In the genomic region with DNA sequence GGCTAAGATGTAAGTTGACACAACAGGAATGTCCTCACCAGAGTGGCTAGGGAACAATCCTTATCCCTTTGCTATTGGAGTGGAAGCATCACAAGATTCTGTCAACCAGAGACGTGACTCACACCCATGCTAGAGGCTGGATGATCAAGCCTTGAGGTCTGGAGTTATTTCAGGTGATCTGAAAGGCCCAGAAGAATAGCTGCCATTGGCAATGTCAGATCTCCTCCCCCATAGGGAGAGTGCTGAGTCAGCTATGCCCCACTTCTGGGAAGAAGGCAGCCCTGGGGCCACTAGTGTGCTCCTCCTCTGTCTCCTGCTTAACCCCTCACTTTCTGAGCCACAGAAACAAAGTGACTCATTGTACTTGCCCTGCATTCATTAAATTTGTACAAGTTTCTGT, we compare ENCODE assay signal across 18 mouse cellular contexts. TPM values are rescaled to one million over a fixed set of nuclear protein-coding genes. Genes with fewer than 3 reads are reported as not detected.
DNase-seq lines count a peak whose midpoint lies in the region; ATAC-seq and TF ChIP-seq lines count a peak whose summit lies in the region.
"Had no signal": no experiment of that assay in that cellular context is flagged by ENCODE, and none has a peak within 500 bp of the region (broad histone marks: within the 10 kb centered on the region; RNA-seq: fewer than 3 reads in every experiment).

No protein-coding gene starts in this region.

- H3K27ac ChIP-seq in lung, embryonic 15.5 days, result no peak overlapping the region
- no peak overlapping the region for H3K27ac ChIP-seq in ES-E14 (ENCODE audit: insufficient read depth, low read depth, low read length, poor library complexity, severe bottlenecking)
- H3K27ac ChIP-seq: heart, embryonic 15.5 days; hindbrain, embryonic 12.5 days; neural tube, embryonic 12.5 days had no signal

- no peak overlapping the region for H3K9ac ChIP-seq in lung, embryonic 15.5 days
- H3K9ac ChIP-seq in ES-E14 (ENCODE audit: insufficient read depth, low read depth, low read length, poor library complexity, severe bottlenecking), result no peak overlapping the region
- H3K9ac ChIP-seq: forebrain, postnatal 0 days; heart, embryonic 15.5 days; hindbrain, embryonic 12.5 days; neural tube, embryonic 12.5 days had no signal

- DNase-seq in cerebellum, adult 9-11 months, result peak; percentile 8
- DNase-seq in cerebellum, adult 8-10 months, result no peak
- DNase-seq in lung, postnatal 14 days, result no peak
- DNase-seq in ES-E14 (ENCODE audit: low read depth, low spot score), result peak; percentile 4
- DNase-seq in retina, embryonic 14.5 days (ENCODE audit: low spot score), result peak; percentile 37
- DNase-seq in MN1 (ENCODE audit: low spot score), result no peak
- DNase-seq: cerebellum, postnatal 14 days; forebrain, postnatal 0 days; heart, adult 18-20 months; left cerebral cortex, postnatal 4 days; lung, adult 18-20 months; thymus, postnatal 25 days had no signal

- ATAC-seq in lung, embryonic 15.5 days (ENCODE audit: borderline replicate concordance, extremely low read depth, low FRiP score, low TSS enrichment), result peak; percentile 55; the same call in 1 of the 2 replicates
- ATAC-seq: forebrain, postnatal 0 days; intestine, embryonic 16.5 days had no signal

- H3K36me3 ChIP-seq in lung, embryonic 15.5 days, result no peaks in the 10 kb centered on the region
- no peaks in the 10 kb centered on the region for H3K36me3 ChIP-seq in ES-E14 (ENCODE audit: control insufficient read depth, insufficient read depth, low read length, poor library complexity, severe bottlenecking)
- H3K36me3 ChIP-seq: heart, embryonic 15.5 days; hindbrain, embryonic 12.5 days; neural tube, embryonic 12.5 days had no signal

- 31% methylated on average over 1 of the region's 1 CpGs for WGBS in lung, embryonic 15.5 days

- H3K9me3 ChIP-seq in lung, embryonic 15.5 days, result no peaks in the 10 kb centered on the region
- no peaks in the 10 kb centered on the region for H3K9me3 ChIP-seq in ES-E14 (ENCODE audit: control insufficient read depth, insufficient read depth, low read depth, low read length)
- H3K9me3 ChIP-seq: heart, embryonic 15.5 days; hindbrain, embryonic 12.5 days; neural tube, embryonic 12.5 days had no signal

- H3K4me2 ChIP-seq in lung, embryonic 15.5 days, result no peak overlapping the region
- H3K4me2 ChIP-seq: heart, embryonic 15.5 days; hindbrain, embryonic 12.5 days; neural tube, embryonic 12.5 days had no signal

- H3K4me1 ChIP-seq in lung, embryonic 15.5 days, result peaks cover 11% of the 10 kb centered on the region; the same call in 1 of the 2 replicates
- no peaks in the 10 kb centered on the region for H3K4me1 ChIP-seq in ES-E14 (ENCODE audit: control insufficient read depth in 2 of 2, insufficient read depth in 2 of 2, low read length in 2 of 2, poor library complexity in 1 of 2)
- H3K4me1 ChIP-seq: heart, embryonic 15.5 days; hindbrain, embryonic 12.5 days; neural tube, embryonic 12.5 days had no signal

- in situ Hi-C loops in ES-E14 (cut with MboI; ENCODE audit: low sequenced_read_pairs in 2 of 2, unreplicated experiment in 2 of 2), result no loop called here

- H3K27me3 ChIP-seq in lung, embryonic 15.5 days, result no peaks in the 10 kb centered on the region
- H3K27me3 ChIP-seq: heart, embryonic 15.5 days; hindbrain, embryonic 12.5 days; neural tube, embryonic 12.5 days had no signal

- no peak overlapping the region for H3K4me3 ChIP-seq in lung, embryonic 15.5 days
- H3K4me3 ChIP-seq in ES-E14 (ENCODE audit: insufficient read depth in 1 of 2, low read depth in 1 of 2, low read length in 2 of 2, poor library complexity in 1 of 2, severe bottlenecking in 1 of 2), result no peak overlapping the region
- H3K4me3 ChIP-seq: heart, embryonic 15.5 days; hindbrain, embryonic 12.5 days; neural tube, embryonic 12.5 days had no signal

TF ChIP-seq in ES-E14, 5 proteins besides CTCF, POLR2A, EP300 and RAD21:
- TF ChIP-seq MAFK (IDR thresholded peaks at IDR 0.05; ENCODE audit: insufficient read depth, low read depth, low read length) (peak; percentile 90), ZNF384 (IDR thresholded peaks at IDR 0.05; ENCODE audit: low read depth, low read length) (no peak)

RNA-seq across cellular contexts. Expression of a gene that starts 14.5 kb away (rescaled TPM):
- 12.1 and 12.2 TPM in 2 replicates for polyA plus RNA-seq in lung, embryonic 15.5 days (2015; fragmentation: Nextera tagmentation; extraction: Ambion mirVana)
- 1.1 and 3.0 TPM in 2 replicates for total RNA-seq in ES-E14 (2012; rRNA removed)
- total RNA-seq: megakaryocyte, adult 5-6 weeks had no signal

Comparison
In these comparisons a context has a peak if more than half of its experiments do, and no peak if none do; other contexts are left out.
1. DNase-seq: peak in cerebellum, adult 9-11 months (single experiment), ES-E14 (single experiment) and retina, embryonic 14.5 days (single experiment); none in cerebellum, adult 8-10 months (single experiment), lung, postnatal 14 days (single experiment) and MN1 (single experiment).